Mouse (Mus musculus) cerebellum, postnatal 25 days (tissue): ENCODE measurements at regions not wholly inside any gene's neighbourhood (a gene's known extent, or its start where the extent isn't known, plus 50 kb on each side); places are given as distances from the start of the nearest gene placed in this dataset.

Source experiments
- DNase-seq, 2 experiments: peaks; one replicate each; pipeline ENCODE4 v3.0.0; 2021; ENCODE audit warnings: mixed read lengths in 2 of 2

GRCm38 (mm10) chr7:88945338-88945737 is 458.7 kb downstream of the Tmem135 start:
- peak; percentile 2 to 5 for DNase-seq

GRCm38 (mm10) chr7:88944936-88945335 is 459.1 kb downstream of the Tmem135 start:
- DNase-seq: no peak

GRCm38 (mm10) chr7:88941246-88941910 is 462.6 kb downstream of the Tmem135 start:
- no peak for DNase-seq

GRCm38 (mm10) chr7:88940196-88940595 is 463.8 kb downstream of the Tmem135 start:
- DNase-seq: no peak

GRCm38 (mm10) chr7:88928245-88928795 is 475.7 kb downstream of the Tmem135 start:
- DNase-seq: no peak
